Mouse (Mus musculus) embryonic fibroblast, embryonic 13.5 days (primary cell): ENCODE measurements around the gene Gng2.

Experiments used
- CTCF ChIP-seq: IDR thresholded peaks from 2 replicates; pipeline ENCODE4 v1.5.1; 2011; ENCODE audit warnings: mild to moderate bottlenecking, control low read depth, low read length, moderate library complexity, borderline replicate concordance; ENCODE audit not compliant: insufficient read depth
- POLR2A ChIP-seq: IDR thresholded peaks from 2 replicates; pipeline ENCODE4 v1.6.1; 2011; ENCODE audit warnings: low read depth, mild to moderate bottlenecking, control low read depth, low read length, moderate library complexity

- no peak for TF ChIP-seq CTCF
- no peak for TF ChIP-seq POLR2A
These were observed 73.4 kb downstream of the Gng2 start for GRCm38 (mm10) chr14:19904031-19904430.
